Mouse (Mus musculus) activated CD4-positive, CD25-positive, alpha-beta regulatory T cell, adult 4 months (primary cell): ENCODE results near the gene Csnk1g2. TPM values are rescaled to one million over a fixed set of nuclear protein-coding genes. Genes with fewer than 3 reads are reported as not detected.

Experiments used
- ATAC-seq: one replicate; pipeline ENCODE4 v1.8.0; 2017
- polyA plus RNA-seq, 2 experiments: library from polyadenylated mRNA; unstranded; fragments of 100-300 nt; shearing (Covaris generic); gene quantifications; one replicate each; pipeline ENCODE4 v1.2.1; 2017

The Csnk1g2 gene
- polyA plus RNA-seq, 2 experiments from 2014 or later, result 13.3 to 16.1 TPM

DNA sequence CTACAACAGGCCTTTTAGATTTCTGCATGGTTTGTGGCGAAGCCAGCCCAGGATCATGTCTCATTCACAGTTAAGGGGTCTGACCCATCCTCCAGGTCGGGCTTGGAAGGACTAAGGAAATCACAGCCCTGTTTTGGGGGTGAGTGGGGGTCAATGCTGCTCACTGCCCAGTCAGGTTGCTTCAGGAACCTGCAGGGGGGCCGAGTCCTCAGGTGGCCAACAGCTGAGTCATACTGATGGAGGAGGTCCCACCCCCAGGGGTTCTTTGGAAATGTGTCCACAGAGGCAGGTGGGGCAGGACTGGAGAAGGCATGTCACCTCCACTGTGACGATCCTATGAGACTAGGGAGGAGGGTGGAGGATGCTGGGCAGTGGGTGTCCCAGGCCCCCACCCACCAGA lies 42.8 kb downstream of the Csnk1g2 start:
- ATAC-seq, result no peak

- no peak for ATAC-seq
Observed at GRCm38 (mm10) chr10:80665981-80666733, 43.5 kb downstream of the Csnk1g2 start.

GRCm38 (mm10) chr10:80666837-80667412 lies 44.3 kb downstream of the Csnk1g2 start:
- no peak for ATAC-seq

- no peak for ATAC-seq
Observed at GRCm38 (mm10) chr10:80668614-80669013, 46.0 kb downstream of the Csnk1g2 start.

DNA sequence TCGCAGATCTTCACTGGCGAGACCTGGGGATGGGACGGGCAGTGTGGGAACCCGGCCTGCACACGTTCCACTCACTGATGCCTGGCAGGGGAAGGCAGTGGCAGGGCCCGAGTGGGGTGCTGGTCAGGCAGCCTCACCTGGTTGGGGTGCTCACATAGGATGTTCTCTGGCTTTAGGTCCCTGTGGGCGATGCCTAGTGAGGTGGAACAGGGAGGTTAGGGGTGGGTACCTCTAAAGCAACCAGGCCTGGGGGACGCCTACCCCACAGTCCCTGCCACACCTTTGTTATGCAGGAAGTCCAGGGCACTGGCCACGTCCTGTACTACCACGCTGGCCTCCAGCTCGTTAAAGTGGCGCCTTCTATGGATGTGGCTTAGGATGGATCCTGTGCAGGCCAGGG lies 46.4 kb downstream of the Csnk1g2 start:
- no peak for ATAC-seq

GRCm38 (mm10) chr10:80669737-80670485 lies 47.3 kb downstream of the Csnk1g2 start:
- no peak for ATAC-seq

DNA sequence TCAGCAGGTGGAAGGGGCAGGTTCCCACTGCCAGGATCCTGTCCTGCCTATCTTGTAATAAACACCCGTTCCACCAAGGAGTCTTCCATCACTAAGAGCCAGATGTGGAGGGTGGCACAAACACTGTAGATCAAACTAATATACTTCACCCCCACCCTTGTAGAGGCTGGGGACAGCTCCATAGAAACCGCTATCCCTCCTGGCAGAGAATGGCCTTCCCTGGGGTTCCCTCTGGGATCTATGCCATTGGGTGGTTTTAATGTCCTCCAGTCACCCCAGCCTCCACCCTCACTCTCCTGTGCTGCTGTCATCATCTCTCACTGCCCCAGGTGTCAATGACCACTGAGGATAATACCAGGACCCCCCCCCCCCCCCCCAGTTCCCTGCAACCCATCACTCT lies 47.9 kb downstream of the Csnk1g2 start:
- ATAC-seq, result no peak

- no peak for ATAC-seq
Observed at GRCm38 (mm10) chr10:80671251-80671650, 48.6 kb downstream of the Csnk1g2 start.

- no peak for ATAC-seq
Observed at GRCm38 (mm10) chr10:80671936-80672690, 49.5 kb downstream of the Csnk1g2 start.

- no peak for ATAC-seq
Observed at GRCm38 (mm10) chr10:80673690-80674089, 51.1 kb downstream of the Csnk1g2 start.

- ATAC-seq, result no peak
Observed at GRCm38 (mm10) chr10:80674161-80674711, 51.6 kb downstream of the Csnk1g2 start.

DNA sequence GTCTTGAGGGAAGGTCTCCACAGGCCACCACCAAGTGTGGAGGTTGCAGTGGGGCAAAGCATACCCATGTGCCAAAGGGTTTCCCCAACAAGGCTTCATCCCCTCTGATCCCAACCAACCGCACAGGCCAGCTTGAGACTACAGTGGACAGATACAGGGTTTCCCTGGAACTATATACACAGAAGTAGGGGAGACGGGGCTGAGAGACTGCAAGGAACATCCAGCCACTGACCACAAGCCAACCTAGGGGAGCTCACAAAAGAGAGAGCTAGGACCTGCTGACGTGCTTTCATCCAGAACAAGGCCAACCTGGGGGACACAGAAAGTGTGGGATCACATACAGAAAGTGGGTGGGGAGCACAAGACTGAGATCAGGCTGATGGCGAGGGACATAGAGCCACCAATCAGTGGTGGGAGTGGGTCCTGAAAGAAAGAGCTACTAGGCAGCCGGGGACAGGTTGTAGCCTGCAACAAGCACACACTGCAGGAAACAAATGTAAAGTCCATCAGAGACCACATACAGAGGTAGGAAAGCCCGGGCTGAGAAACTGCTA lies 52.3 kb downstream of the Csnk1g2 start:
- ATAC-seq, result no peak

DNA sequence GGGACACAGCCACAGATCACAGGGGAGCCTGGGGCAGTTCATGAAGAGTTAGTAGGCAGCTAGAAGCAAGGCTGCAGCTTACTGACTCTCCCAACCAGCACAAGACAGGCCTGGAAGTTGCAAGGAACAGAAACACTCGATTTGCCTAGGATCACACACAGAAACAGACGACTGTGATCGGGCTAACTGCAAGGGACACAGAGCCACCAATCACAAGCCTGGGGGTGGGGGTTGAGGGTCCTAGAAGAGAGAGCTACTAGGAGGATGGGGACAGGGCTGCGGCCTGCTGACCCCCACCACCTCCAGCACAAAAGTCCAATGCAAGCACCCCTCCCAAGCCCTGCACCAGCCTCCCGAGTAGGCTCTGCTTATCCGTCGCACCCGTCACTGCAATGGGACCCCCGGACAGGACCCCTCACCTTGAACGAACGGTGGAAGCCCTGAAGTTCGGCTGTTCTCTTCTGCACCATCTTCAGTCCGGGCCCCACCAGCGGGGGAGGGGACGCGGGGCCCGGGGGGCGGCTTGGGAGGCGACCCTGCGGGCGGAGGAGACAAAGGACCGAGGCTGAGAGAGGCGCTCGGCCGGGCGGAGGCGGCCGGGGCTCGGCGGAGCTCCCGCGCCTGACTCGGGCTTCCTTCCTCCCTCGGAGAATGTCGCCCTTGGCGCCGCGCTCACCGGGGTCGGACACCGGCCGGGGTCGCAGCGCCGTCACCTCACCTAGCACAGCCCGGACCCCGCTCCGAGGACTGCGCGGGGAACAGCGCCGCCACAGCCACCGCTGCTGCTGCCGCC lies 53.0 kb downstream of the Csnk1g2 start:
- ATAC-seq, result no peak

DNA sequence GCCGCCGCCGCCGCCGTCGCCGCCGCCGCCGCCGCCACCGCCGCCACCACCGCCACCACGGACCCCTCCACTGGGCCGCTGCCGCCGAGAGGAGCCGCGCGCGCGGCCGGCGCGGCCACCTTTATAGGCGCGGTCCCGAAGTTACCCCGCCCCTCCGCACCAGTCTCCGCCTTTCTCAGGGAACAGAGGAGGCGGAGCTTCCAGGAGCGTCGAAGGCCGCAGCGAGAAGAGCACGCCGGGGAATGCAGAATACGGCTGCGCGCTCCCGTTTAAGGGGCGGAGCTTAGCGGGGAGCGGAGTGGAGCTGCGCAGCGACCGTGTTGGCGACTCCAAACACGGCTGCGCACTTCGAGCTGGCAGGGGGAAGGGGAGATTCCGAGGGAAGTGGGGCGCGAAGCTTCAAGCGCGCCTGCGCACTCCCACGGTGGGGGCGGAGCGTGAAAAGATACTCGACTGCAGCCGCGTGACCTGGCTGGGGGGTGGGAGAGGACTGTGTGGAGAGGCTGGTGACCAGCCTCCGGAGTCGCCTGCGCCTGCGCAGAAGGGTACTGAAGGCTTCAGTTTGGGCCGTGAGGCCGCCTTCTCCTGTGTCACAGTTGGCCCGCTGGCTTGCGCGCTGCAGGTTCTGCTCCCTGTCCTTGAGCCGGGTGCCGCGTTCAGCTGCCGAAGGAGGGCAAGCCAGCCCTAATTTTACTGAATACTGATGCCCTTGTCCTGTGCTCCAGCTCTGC lies 53.7 kb downstream of the Csnk1g2 start:
- ATAC-seq, result peak; percentile 61

DNA sequence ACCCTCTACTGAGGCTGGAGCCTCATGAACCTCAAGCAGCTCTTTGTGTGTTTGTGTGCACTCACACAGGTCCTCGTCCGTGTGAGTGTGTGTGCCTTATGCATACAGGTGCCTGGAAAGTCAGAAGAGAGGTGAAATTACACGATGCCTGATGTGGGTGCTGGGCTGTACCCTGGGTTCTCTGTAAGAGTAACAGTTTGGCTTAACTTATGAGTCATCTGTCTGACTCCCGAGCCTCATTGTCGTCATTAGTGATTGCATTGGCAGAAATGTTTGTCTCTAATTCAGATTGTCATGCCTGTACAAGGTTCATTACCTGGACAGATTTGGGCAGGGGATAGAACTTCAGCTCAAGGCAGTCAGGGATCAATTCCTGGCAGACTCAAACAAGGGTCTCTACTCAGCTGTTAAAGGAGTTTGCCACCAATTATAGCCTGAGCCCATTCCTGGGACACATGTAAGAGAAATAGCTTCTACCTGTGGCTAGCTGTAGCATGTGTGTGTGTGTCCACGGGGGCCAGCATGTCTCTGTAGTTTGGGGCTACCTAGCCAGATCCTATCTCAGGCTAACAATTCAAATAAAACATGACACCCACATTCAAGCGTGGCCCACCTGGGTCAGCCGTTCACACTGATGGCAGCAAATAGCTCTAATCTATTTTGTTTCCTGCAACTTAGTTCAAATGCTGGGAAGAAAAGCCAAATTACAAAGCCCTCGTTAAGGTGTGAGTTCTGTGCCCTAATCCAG lies 54.7 kb downstream of the Csnk1g2 start:
- peak; percentile 25 for ATAC-seq

DNA sequence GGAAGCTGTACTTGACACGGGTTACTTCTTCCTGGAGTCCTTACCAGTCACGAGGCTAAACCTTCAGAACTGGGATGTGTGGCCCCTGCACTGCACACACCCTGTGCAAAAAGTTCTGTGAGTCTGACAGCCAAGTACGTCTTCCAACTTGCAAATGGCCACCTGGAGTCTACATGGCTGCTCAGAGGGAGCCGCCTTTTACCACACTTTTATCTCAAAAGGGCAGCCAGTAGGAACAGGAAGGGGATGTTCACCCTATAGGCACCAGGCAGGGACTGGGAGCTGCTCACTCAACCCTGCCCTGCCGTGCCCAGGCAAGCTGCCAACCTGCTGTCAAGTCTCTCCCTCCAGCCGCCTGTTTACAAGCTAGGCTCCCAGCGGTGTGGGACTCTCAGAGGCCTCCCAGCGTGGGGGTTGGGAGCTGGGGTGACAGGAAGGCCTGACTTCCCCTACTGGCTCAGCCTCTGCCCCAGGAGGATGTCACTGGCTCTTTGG lies 55.4 kb downstream of the Csnk1g2 start, which contains the start of gene Mknk2:
Gene Mknk2 (minus strand): TSS at position 171 of the 495 bp plus-strand sequence.
- peak; percentile 45 for ATAC-seq

GRCm38 (mm10) chr10:80678601-80679377 lies 56.2 kb downstream of the Csnk1g2 start:
- no peak for ATAC-seq

DNA sequence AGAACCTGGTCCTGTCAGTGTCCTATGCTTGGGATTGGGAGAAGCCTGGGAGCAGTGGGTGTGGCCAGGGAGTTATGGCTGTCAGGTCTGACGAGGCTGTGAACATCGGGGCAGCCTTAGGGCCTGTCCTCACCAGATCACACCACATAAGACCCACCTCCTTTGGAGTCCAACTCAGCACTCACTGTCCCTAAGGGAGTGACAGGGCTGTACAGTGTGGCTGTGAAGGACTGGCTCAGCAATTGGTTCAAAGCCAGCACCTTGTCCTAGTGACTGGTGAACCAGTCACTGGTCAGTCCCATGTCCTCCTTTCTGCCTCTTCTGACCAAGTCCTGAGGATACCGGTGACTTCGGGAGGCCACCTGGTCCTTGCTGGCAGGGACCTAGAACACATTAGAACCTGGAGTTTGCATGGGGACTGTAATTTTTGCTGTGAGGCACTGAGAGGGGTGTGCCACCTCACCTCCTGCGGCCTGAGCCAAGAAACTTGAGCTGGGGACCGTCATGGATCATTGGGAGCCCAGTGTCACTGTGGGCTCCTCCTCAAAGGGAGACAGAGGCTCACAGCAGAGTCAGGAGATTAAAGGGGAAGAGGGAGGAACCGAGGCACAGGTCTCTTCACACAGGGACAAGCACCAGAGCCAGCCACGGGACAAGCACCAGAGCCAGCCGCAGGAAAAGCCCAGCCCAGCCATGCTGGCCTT lies 57.1 kb downstream of the Csnk1g2 start:
- ATAC-seq, result no peak
